Mouse (Mus musculus) liver, embryonic 16.5 days (tissue): ENCODE measurements around the gene Rdh19. TPM values are rescaled to one million over a fixed set of nuclear protein-coding genes. Genes with fewer than 3 reads are reported as not detected.
"Not testable (repeated sequence)": the region's sequence is repeated elsewhere in the genome, so short reads cannot be mapped to it uniquely, and the experiment has no call there.

Source experiments
- ATAC-seq: fragments of 200-750 bp; cut with Nextera tagmentation; 2 replicates; pipeline ENCODE4 v1.8.0; 2017; ENCODE audit warnings: low read depth, mild to moderate bottlenecking, moderate number of reproducible peaks, moderate library complexity
- H3K27ac ChIP-seq: fragments of 300-500 bp; sonication (generic); 2 replicates; pipeline ENCODE4 v1.5.1; 2014; ENCODE audit warnings: mild to moderate bottlenecking, low read length
- H3K27me3 ChIP-seq: fragments of 300-500 bp; sonication (generic); 2 replicates; pipeline ENCODE4 v1.6.1; 2014; ENCODE audit warnings: low read depth, low read length, mixed read lengths; ENCODE audit not compliant: control insufficient read depth, insufficient read depth
- H3K36me3 ChIP-seq: fragments of 300-500 bp; sonication (generic); 2 replicates; pipeline ENCODE4 v1.6.1; 2014; ENCODE audit warnings: mild to moderate bottlenecking; ENCODE audit not compliant: control insufficient read depth, insufficient read depth
- H3K4me1 ChIP-seq: fragments of 300-500 bp; sonication (generic); 2 replicates; pipeline ENCODE4 v1.6.1; 2014; ENCODE audit warnings: low read depth, low read length, mixed read lengths; ENCODE audit not compliant: control insufficient read depth
- H3K4me2 ChIP-seq: fragments of 300-500 bp; sonication (generic); 2 replicates; pipeline ENCODE4 v1.6.1; 2014; ENCODE audit warnings: low read depth, low read length, mixed read lengths
- H3K4me3 ChIP-seq: fragments of 300-500 bp; sonication (generic); 2 replicates; pipeline ENCODE4 v1.5.1; 2014; ENCODE audit warnings: low read depth, mild to moderate bottlenecking, low read length
- H3K9ac ChIP-seq: fragments of 300-500 bp; sonication (generic); 2 replicates; pipeline ENCODE4 v1.6.1; 2014; ENCODE audit warnings: low read depth, low read length
- H3K9me3 ChIP-seq: fragments of 300-500 bp; sonication (generic); replicated peaks from 2 replicates; pipeline ENCODE4 v1.6.1; 2016; ENCODE audit warnings: low read length; ENCODE audit not compliant: control insufficient read depth
- WGBS: fragments of 180-500 bp; shearing (Covaris S2); extraction: QIAGEN DNeasy Blood & Tissue Kit; methylation state at CpG from one replicate; pipeline ENCODE4 v1.1.7; 2014; ENCODE audit not compliant: insufficient replicate concordance; 5-methylcytosine and 5-hydroxymethylcytosine counted together
- polyA plus RNA-seq: library from polyadenylated mRNA; unstranded; fragments of >200 nt; fragmentation: Nextera tagmentation; extraction: Ambion mirVana; gene quantifications from 2 replicates; pipeline ENCODE4 v1.2.1, GENCODE M21; 2015

Rdh19 gene
- polyA plus RNA-seq, 1 experiment from 2014 or later = not detected

- Histone ChIP-seq H3K4me2 (no peak overlapping the region), H3K27me3 (no peaks in the 10 kb centered on the region), H3K4me3 (no peak overlapping the region), H3K4me1 (no peaks in the 10 kb centered on the region; the same call in 1 of the 2 replicates), H3K9ac (no peak overlapping the region), H3K9me3 (no peaks in the 10 kb centered on the region), H3K36me3 (no peaks in the 10 kb centered on the region), H3K27ac (no peak overlapping the region)
- WGBS = 48% methylated on average over 1 of the region's 1 CpGs
- no peak for ATAC-seq
These were observed 41.8 kb downstream of the Rdh19 start for GRCm38 (mm10) chr10:127891481-127891880.

GRCm38 (mm10) chr10:127893163-127894022 is 43.7 kb downstream of the Rdh19 start:
- H3K9ac ChIP-seq, H3K4me2 ChIP-seq, H3K36me3 ChIP-seq, H3K9me3 ChIP-seq, H3K27me3 ChIP-seq, H3K4me1 ChIP-seq, H3K4me3 ChIP-seq: not testable (repeated sequence)
- ATAC-seq = peak; percentile 88
- peak overlapping the region; percentile 20; the same call in 1 of the 2 replicates for H3K27ac ChIP-seq
- 31% methylated on average over 5 of the region's 5 CpGs for WGBS

- H3K27me3 ChIP-seq = no peaks in the 10 kb centered on the region
- H3K4me1 ChIP-seq = no peaks in the 10 kb centered on the region
These were observed 47.0 kb downstream of the Rdh19 start for GRCm38 (mm10) chr10:127896705-127897104.

GRCm38 (mm10) chr10:127897506-127897905 is 47.8 kb downstream of the Rdh19 start:
- Histone ChIP-seq H3K9me3 (no peaks in the 10 kb centered on the region), H3K4me1 (no peaks in the 10 kb centered on the region), H3K9ac (no peak overlapping the region), H3K4me3 (no peak overlapping the region), H3K27ac (no peak overlapping the region), H3K36me3 (no peaks in the 10 kb centered on the region), H3K27me3 (no peaks in the 10 kb centered on the region), H3K4me2 (no peak overlapping the region)
- WGBS = 46% methylated on average over 3 of the region's 3 CpGs
- no peak for ATAC-seq

More at GRCm38 (mm10) chr10:127896705-127897104, 47.0 kb downstream of the Rdh19 start:
- no peak for ATAC-seq
- Histone ChIP-seq H3K4me2 (no peak overlapping the region), H3K9me3 (no peaks in the 10 kb centered on the region), H3K36me3 (no peaks in the 10 kb centered on the region), H3K4me3 (no peak overlapping the region), H3K27ac (no peak overlapping the region), H3K9ac (no peak overlapping the region)
- WGBS = 40% methylated on average over 5 of the region's 5 CpGs

GRCm38 (mm10) chr10:127898218-127898617 is 48.5 kb downstream of the Rdh19 start, which contains the start of gene Sdr9c7:
Sdr9c7 (plus strand) TSS chr10:127898518.
- no peaks in the 10 kb centered on the region for H3K27me3 ChIP-seq
- H3K9ac ChIP-seq = no peak within 1 kb of the TSS
- H3K4me2 ChIP-seq = no peak within 1 kb of the TSS
- 65% methylated on average over 2 of the region's 2 CpGs for WGBS
- no peak within 1 kb of the TSS for H3K27ac ChIP-seq
- no peaks in the 10 kb centered on the region for H3K4me1 ChIP-seq
- H3K4me3 ChIP-seq = no peak within 1 kb of the TSS
- H3K36me3 ChIP-seq = no peaks in the 10 kb centered on the region
- H3K9me3 ChIP-seq = no peaks in the 10 kb centered on the region
- no peak for ATAC-seq

GRCm38 (mm10) chr10:127899783-127900182 is 50.1 kb downstream of the Rdh19 start:
- H3K4me2 ChIP-seq = no peak overlapping the region
- no peak overlapping the region for H3K9ac ChIP-seq
- H3K27me3 ChIP-seq = no peaks in the 10 kb centered on the region
- H3K9me3 ChIP-seq = no peaks in the 10 kb centered on the region
- no peaks in the 10 kb centered on the region for H3K4me1 ChIP-seq
- no peak for ATAC-seq
- H3K27ac ChIP-seq = no peak overlapping the region
- H3K4me3 ChIP-seq = no peak overlapping the region
- WGBS = 43% methylated on average over 5 of the region's 5 CpGs
- no peaks in the 10 kb centered on the region for H3K36me3 ChIP-seq

- Histone ChIP-seq H3K36me3 (no peaks in the 10 kb centered on the region), H3K27me3 (no peaks in the 10 kb centered on the region), H3K9me3 (no peaks in the 10 kb centered on the region), H3K4me2 (no peak overlapping the region), H3K9ac (no peak overlapping the region), H3K27ac (no peak overlapping the region), H3K4me3 (no peak overlapping the region), H3K4me1 (no peaks in the 10 kb centered on the region)
- no peak for ATAC-seq
- WGBS = 54% methylated on average over 4 of the region's 4 CpGs
These were observed 52.0 kb downstream of the Rdh19 start for GRCm38 (mm10) chr10:127901751-127902150.

- no peak for ATAC-seq
- no peak overlapping the region for H3K4me2 ChIP-seq
- no peak overlapping the region for H3K4me3 ChIP-seq
- no peaks in the 10 kb centered on the region for H3K27me3 ChIP-seq
- H3K27ac ChIP-seq = no peak overlapping the region
- H3K36me3 ChIP-seq = no peaks in the 10 kb centered on the region
- H3K9me3 ChIP-seq = no peaks in the 10 kb centered on the region
- H3K9ac ChIP-seq = no peak overlapping the region
- no peaks in the 10 kb centered on the region for H3K4me1 ChIP-seq
- 20% methylated on average over 1 of the region's 1 CpGs for WGBS
These were observed 53.4 kb downstream of the Rdh19 start for GRCm38 (mm10) chr10:127903116-127903515.

GRCm38 (mm10) chr10:127904718-127905446 is 55.2 kb downstream of the Rdh19 start:
- no peak for ATAC-seq
- H3K27ac ChIP-seq = no peak overlapping the region
- no peak overlapping the region for H3K4me3 ChIP-seq

More at GRCm38 (mm10) chr10:127904718-127905446, 55.2 kb downstream of the Rdh19 start:
- H3K4me2 ChIP-seq = no peak overlapping the region
- WGBS = 58% methylated on average over 7 of the region's 7 CpGs
- H3K36me3 ChIP-seq = no peaks in the 10 kb centered on the region
- no peaks in the 10 kb centered on the region for H3K4me1 ChIP-seq
- no peaks in the 10 kb centered on the region for H3K27me3 ChIP-seq
- H3K9ac ChIP-seq = no peak overlapping the region
- no peaks in the 10 kb centered on the region for H3K9me3 ChIP-seq
